Mouse (Mus musculus): Measurements from ENCODE around the gene Gm49373. TPM values are rescaled to one million over a fixed set of nuclear protein-coding genes. Genes with fewer than 3 reads are reported as not detected.
A peak's percentile ranks its signal among the peaks of the same experiment; 100 is the strongest.

Gene Gm49373
- polyA plus RNA-seq, 1 experiment from 2014 or later: 1.5 TPM

DNA sequence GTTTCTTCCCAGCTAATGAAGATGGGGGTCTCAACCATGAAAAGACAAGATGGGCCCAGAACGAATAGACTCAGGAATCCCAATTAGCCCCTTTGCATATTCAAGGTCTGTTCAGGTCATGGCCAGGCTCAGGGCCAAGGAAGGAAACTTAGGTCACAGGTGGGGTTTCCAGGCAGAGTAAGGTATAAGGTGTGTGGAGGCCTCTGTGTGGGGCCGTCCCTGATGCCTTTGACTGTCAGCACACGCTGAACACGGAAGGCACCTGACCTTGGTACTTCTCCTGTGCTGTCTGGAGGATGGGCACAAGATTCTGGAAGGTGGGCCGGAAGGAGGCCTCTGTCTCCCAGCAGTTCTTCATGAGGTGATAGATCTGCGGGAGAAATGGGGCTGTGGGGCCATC lies 31.9 kb upstream of the Gm49373 start:
- Histone ChIP-seq H3K9me3 (ENCODE audit: control insufficient read depth, low read length) (no peaks in the 10 kb centered on the region), H3K4me2 (ENCODE audit: low read depth, low read length, severe bottlenecking) (no peak overlapping the region), H3K36me3 (ENCODE audit: control insufficient read depth, insufficient read depth, low read length) (no peaks in the 10 kb centered on the region), H3K9ac (ENCODE audit: low read length) (no peak overlapping the region), H3K4me1 (replicated peaks; ENCODE audit: control insufficient read depth, insufficient read depth, low read length) (0 out of 2 replicates have a peak, but pooled peaks cover 2% of the 10 kb centered on the region), H3K27ac (ENCODE audit: low read depth, low read length) (no peak overlapping the region), H3K4me3 (ENCODE audit: low read depth, low read length) (no peak overlapping the region), H3K27me3 (ENCODE audit: control insufficient read depth, insufficient read depth, low read length) (no peaks in the 10 kb centered on the region)
- DNase-seq (ENCODE audit: low spot score): no peak
- 87% methylated on average over 6 of the region's 6 CpGs for WGBS
- ATAC-seq (replicated peaks; ENCODE audit: low FRiP score): no peak

DNA sequence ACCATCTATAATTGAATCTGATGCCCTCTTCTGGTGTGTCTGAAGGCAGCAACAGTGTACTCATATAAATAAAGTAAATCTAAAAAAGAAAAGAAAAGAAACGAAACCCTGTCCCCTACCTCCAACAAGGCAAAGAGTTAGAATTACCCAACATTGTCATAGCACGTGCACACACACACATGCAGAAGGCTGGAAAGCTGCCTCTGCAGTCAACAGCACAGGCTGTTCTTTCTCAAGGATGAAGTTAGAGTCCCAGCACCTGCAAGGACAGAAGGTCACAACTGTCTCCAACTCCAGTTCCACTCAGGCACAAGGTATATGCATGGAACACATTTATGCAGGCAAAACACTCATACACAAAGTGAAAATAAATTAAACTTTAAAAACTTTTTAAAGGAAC lies 29.2 kb upstream of the Gm49373 start:
- no peak for DNase-seq (ENCODE audit: low spot score)
- H3K9ac ChIP-seq (ENCODE audit: low read length): no peak overlapping the region
- H3K4me1 ChIP-seq (replicated peaks; ENCODE audit: control insufficient read depth, insufficient read depth, low read length): 0 out of 2 replicates have a peak, but pooled peaks cover 2% of the 10 kb centered on the region
- H3K27ac ChIP-seq (ENCODE audit: low read depth, low read length): no peak overlapping the region
- H3K4me3 ChIP-seq (ENCODE audit: low read depth, low read length): no peak overlapping the region
- no peaks in the 10 kb centered on the region for H3K9me3 ChIP-seq (ENCODE audit: control insufficient read depth, low read length)
- no peaks in the 10 kb centered on the region for H3K27me3 ChIP-seq (ENCODE audit: control insufficient read depth, insufficient read depth, low read length)
- no peaks in the 10 kb centered on the region for H3K36me3 ChIP-seq (ENCODE audit: control insufficient read depth, insufficient read depth, low read length)
- no peak for ATAC-seq (replicated peaks; ENCODE audit: low FRiP score)
- H3K4me2 ChIP-seq (ENCODE audit: low read depth, low read length, severe bottlenecking): no peak overlapping the region
- WGBS: 94% methylated on average over 2 of the region's 2 CpGs

DNA sequence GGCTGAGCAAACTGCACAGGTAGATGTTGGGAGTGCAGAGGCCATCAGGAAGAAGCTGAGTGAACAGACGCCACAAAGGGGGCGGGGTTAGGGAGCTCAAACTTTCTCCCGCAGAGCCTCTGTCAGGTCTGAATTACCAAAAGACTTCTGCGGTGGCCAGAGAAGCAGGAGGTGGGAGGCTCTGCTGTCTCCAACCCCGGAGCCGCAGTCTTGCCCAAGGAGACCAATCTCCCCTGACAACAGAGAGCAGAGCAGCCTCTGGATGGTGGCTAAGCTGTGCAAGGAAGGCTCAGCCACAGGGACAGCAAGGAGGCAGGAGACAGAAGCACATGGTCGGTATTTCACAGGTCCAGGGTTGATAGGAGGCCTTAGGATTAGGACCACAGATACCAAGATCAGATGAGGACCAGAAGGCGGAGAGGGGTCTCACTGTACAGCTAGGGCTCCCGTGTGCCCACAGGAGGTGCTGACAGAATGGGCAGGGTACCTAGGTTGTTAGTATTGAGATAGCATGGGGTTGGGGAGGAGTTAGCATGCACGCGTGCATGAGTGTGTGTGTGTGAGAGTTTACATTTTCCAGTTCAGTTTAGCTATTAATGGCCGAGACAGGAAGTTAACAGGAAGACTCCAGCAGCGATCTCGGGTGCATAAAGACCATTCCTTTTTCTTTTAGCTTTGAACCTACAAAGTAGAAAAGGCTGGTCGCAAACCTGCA lies 27.7 kb upstream of the Gm49373 start:
- Histone ChIP-seq H3K4me2 (ENCODE audit: low read depth, low read length, severe bottlenecking) (no peak overlapping the region), H3K27me3 (ENCODE audit: control insufficient read depth, insufficient read depth, low read length) (no peaks in the 10 kb centered on the region), H3K27ac (ENCODE audit: low read depth, low read length) (no peak overlapping the region), H3K4me1 (replicated peaks; ENCODE audit: control insufficient read depth, insufficient read depth, low read length) (0 out of 2 replicates have a peak, but pooled peaks cover 2% of the 10 kb centered on the region), H3K36me3 (ENCODE audit: control insufficient read depth, insufficient read depth, low read length) (no peaks in the 10 kb centered on the region), H3K9me3 (ENCODE audit: control insufficient read depth, low read length) (no peaks in the 10 kb centered on the region), H3K4me3 (ENCODE audit: low read depth, low read length) (no peak overlapping the region), H3K9ac (ENCODE audit: low read length) (no peak overlapping the region)
- WGBS: 52% methylated on average over 15 of the region's 15 CpGs
- no peak for DNase-seq (ENCODE audit: low spot score)
- ATAC-seq (replicated peaks; ENCODE audit: low FRiP score): no peak

DNA sequence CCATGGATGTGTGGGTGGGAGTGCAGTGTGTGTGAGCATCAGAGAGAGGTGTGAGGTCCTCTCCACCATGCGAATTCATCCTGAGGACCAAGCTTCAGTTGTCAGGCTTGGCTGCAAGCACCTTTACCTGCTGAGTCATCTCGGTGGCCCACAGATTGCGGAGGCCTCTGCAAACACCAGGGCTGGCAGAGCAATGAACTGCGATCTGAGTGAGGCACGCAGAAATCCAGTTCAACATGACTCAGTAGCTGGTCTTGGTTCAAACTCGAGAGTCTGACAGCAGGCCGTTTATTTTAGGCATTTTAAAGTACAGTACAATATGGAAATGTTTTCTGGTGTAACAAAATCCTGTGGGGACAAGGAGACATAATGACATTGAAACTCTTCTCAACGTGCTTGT lies 24.9 kb upstream of the Gm49373 start:
- DNase-seq (ENCODE audit: low spot score) (no peak), ATAC-seq (replicated peaks; ENCODE audit: low FRiP score) (no peak)
- WGBS: 89% methylated on average over 8 of the region's 8 CpGs
- Histone ChIP-seq H3K4me1 (replicated peaks; ENCODE audit: control insufficient read depth, insufficient read depth, low read length) (0 out of 2 replicates have a peak, but pooled peaks cover 2% of the 10 kb centered on the region), H3K27me3 (ENCODE audit: control insufficient read depth, insufficient read depth, low read length) (no peaks in the 10 kb centered on the region), H3K36me3 (ENCODE audit: control insufficient read depth, insufficient read depth, low read length) (no peaks in the 10 kb centered on the region; the same call in 1 of the 2 replicates), H3K9me3 (ENCODE audit: control insufficient read depth, low read length) (no peaks in the 10 kb centered on the region), H3K4me2 (ENCODE audit: low read depth, low read length, severe bottlenecking) (no peak overlapping the region), H3K9ac (ENCODE audit: low read length) (no peak overlapping the region), H3K27ac (ENCODE audit: low read depth, low read length) (no peak overlapping the region), H3K4me3 (ENCODE audit: low read depth, low read length) (no peak overlapping the region)

DNA sequence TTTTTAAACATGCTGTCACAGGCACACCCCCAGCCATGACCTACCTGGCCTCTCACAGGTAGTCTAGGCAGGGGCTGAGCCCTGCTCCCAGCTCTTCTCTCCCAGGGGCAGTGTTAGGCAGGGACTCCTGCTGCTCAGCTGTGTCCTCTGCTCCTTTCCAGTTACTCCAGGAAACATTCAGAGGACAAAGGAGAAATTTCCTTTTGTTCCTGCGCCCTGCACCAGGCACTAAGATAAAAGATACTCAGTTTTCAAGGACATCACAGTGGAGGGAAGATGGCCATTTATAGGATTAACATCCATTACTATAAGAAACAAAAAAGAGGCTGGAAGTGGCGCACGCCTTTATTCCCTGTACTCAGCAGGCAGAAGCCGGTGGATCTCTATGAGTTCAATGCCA lies 23.1 kb upstream of the Gm49373 start:
- peaks cover 2% of the 10 kb centered on the region for H3K4me1 ChIP-seq (replicated peaks; ENCODE audit: control insufficient read depth, insufficient read depth, low read length)
- no peak for DNase-seq (ENCODE audit: low spot score)
- H3K9me3 ChIP-seq (ENCODE audit: control insufficient read depth, low read length): no peaks in the 10 kb centered on the region
- no peaks in the 10 kb centered on the region; the same call in 1 of the 2 replicates for H3K36me3 ChIP-seq (ENCODE audit: control insufficient read depth, insufficient read depth, low read length)
- H3K4me2 ChIP-seq (ENCODE audit: low read depth, low read length, severe bottlenecking): no peak overlapping the region
- no peak for ATAC-seq (replicated peaks; ENCODE audit: low FRiP score)
- no peak overlapping the region for H3K9ac ChIP-seq (ENCODE audit: low read length)
- no peaks in the 10 kb centered on the region for H3K27me3 ChIP-seq (ENCODE audit: control insufficient read depth, insufficient read depth, low read length)
- H3K4me3 ChIP-seq (ENCODE audit: low read depth, low read length): no peak overlapping the region
- no peak overlapping the region for H3K27ac ChIP-seq (ENCODE audit: low read depth, low read length)
- WGBS: 62% methylated on average over 4 of the region's 4 CpGs

DNA sequence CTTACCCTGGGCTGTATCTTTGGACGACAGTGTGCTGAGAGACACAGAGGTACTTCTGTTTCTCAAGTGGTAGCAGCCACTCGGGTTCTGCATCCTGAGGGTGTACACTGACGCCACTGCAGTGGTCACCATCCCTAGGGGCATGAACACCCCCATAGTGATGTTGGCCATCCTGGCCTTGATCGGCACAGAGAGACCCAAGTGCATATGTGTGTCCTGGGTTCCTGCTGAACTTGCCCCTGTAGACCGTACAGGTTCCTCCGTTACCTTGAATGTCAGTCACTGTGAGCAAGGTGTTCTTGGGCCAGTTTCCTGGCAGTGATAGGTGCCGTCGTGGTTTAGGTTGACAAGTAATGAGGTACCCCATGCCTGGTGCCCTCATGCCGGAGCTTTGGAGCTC lies 20.5 kb upstream of the Gm49373 start:
- no peak for DNase-seq (ENCODE audit: low spot score)
- Histone ChIP-seq H3K27ac (ENCODE audit: low read depth, low read length) (no peak overlapping the region), H3K9ac (ENCODE audit: low read length) (no peak overlapping the region), H3K4me3 (ENCODE audit: low read depth, low read length) (no peak overlapping the region), H3K9me3 (ENCODE audit: control insufficient read depth, low read length) (no peaks in the 10 kb centered on the region), H3K4me2 (ENCODE audit: low read depth, low read length, severe bottlenecking) (no peak overlapping the region), H3K4me1 (replicated peaks; ENCODE audit: control insufficient read depth, insufficient read depth, low read length) (peaks cover 10% of the 10 kb centered on the region), H3K27me3 (ENCODE audit: control insufficient read depth, insufficient read depth, low read length) (no peaks in the 10 kb centered on the region), H3K36me3 (ENCODE audit: control insufficient read depth, insufficient read depth, low read length) (peaks cover 6% of the 10 kb centered on the region)
- 93% methylated on average over 9 of the region's 9 CpGs for WGBS
- no peak for ATAC-seq (replicated peaks; ENCODE audit: low FRiP score)

DNA sequence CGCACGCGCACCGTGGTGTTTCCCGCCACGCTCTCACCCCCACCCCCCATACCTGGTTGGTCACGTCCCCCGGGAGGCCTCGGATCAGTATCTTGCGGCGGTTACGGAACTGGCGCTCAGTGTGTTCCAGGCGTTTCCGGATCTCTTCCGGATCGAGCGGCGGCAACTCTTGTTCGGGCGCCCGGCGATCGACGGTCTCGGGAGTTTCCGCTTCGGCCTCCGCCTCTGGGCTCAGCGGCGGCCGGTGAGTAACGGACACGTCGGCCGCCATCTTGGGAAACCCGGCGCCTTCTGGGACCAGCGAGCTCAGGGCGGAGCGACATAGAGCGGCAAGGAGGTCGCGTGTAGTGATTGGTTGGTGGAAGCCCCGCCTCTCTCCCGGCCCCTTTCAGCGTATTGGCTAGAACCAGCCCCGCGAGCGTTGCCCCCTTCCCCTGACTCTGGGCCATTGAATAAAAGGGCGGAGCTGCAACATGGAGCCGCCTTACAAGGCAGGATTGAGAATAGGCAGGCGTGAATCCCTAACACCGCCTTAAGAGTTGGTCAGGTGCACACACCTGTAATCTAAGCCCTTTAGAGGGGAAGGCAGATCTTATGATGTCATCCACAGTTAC lies 18.9 kb upstream of the Gm49373 start, which contains the start of the genes Gm38431 and Raver1:
Gene Gm38431 (minus strand): TSS at position 291 of the 614 bp plus-strand sequence.
Gene Raver1 (minus strand): TSS at position 302 of the 614 bp plus-strand sequence.
- Histone ChIP-seq H3K4me2 (ENCODE audit: low read depth, low read length, severe bottlenecking) (peak within 1 kb of the TSS; percentile 92), H3K4me1 (replicated peaks; ENCODE audit: control insufficient read depth, insufficient read depth, low read length) (peaks cover 10% of the 10 kb centered on the region), H3K9me3 (ENCODE audit: control insufficient read depth, low read length) (no peaks in the 10 kb centered on the region), H3K27me3 (ENCODE audit: control insufficient read depth, insufficient read depth, low read length) (no peaks in the 10 kb centered on the region), H3K9ac (ENCODE audit: low read length) (peak within 1 kb of the TSS; percentile 82), H3K4me3 (ENCODE audit: low read depth, low read length) (peak within 1 kb of the TSS; percentile 72), H3K27ac (ENCODE audit: low read depth, low read length) (peak within 1 kb of the TSS; percentile 82), H3K36me3 (ENCODE audit: control insufficient read depth, insufficient read depth, low read length) (peaks cover 14% of the 10 kb centered on the region)
- DNase-seq (ENCODE audit: low spot score) (peak; percentile 99), ATAC-seq (replicated peaks; ENCODE audit: low FRiP score) (peak; percentile 100)
- under 1% methylated on average over 54 of the region's 54 CpGs for WGBS

DNA sequence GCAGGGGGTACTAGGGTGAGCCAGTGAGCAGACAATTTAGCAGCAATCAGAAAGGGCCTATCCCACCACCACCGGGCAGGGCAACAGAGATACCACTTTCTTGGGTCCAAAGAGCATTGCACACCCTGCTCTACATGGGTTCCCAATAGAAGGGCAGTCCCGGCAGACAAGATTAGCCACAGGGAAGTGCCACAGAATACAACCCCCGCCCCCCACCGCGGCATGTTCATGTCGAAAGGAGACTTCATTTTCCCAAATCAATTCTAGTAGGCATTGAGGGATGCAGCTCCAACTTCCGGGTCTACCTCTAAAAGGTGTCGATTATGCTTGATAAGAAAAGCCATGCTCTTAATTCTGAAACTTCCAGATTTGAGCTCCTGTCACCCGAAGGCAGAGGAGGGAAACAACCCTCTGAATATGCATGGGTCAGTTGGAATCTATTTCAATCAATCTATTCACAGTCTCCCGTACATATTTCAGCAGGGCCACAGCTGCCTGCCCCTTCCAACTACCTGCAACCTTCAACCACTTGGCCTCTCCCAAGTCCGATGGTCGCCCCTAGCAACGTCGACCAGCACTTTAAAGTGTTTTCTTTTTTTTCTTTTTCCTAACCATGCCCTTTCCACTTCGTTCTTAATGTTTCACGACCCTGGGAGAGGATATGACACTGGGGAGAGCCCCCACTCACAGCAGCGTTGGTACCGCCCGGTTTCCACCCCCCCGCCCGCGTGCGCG lies 18.2 kb upstream of the Gm49373 start:
- H3K9ac ChIP-seq (ENCODE audit: low read length): peak overlapping the region; percentile 82
- 4% methylated on average over 24 of the region's 24 CpGs for WGBS
- no peaks in the 10 kb centered on the region for H3K27me3 ChIP-seq (ENCODE audit: control insufficient read depth, insufficient read depth, low read length)
- peaks cover 18% of the 10 kb centered on the region for H3K36me3 ChIP-seq (ENCODE audit: control insufficient read depth, insufficient read depth, low read length)
- DNase-seq (ENCODE audit: low spot score) (no peak), ATAC-seq (replicated peaks; ENCODE audit: low FRiP score) (peak; percentile 27)
- H3K4me2 ChIP-seq (ENCODE audit: low read depth, low read length, severe bottlenecking): peak overlapping the region; percentile 92
- peak overlapping the region; percentile 72 for H3K4me3 ChIP-seq (ENCODE audit: low read depth, low read length)
- H3K4me1 ChIP-seq (replicated peaks; ENCODE audit: control insufficient read depth, insufficient read depth, low read length): peaks cover 10% of the 10 kb centered on the region
- H3K27ac ChIP-seq (ENCODE audit: low read depth, low read length): peak overlapping the region; percentile 82
- H3K9me3 ChIP-seq (ENCODE audit: control insufficient read depth, low read length): no peaks in the 10 kb centered on the region

All from forebrain, embryonic 11.5 days (tissue).